Mouse (Mus musculus) limb, embryonic 14.5 days (tissue): Measurements from ENCODE around the gene Kdm4a. TPM values are rescaled to one million over a fixed set of nuclear protein-coding genes. Genes with fewer than 3 reads are reported as not detected.

Source experiments
- ATAC-seq: fragments of 200-750 bp; cut with Nextera tagmentation; 2 replicates; pipeline ENCODE4 v1.8.0; 2017; ENCODE audit warnings: low read depth, moderate number of reproducible peaks, moderate TSS enrichment; ENCODE audit not compliant: low FRiP score
- DNase-seq: peaks from one replicate; pipeline ENCODE4 v3.0.0-alpha.2; 2015; ENCODE audit warnings: low spot score
- H3K27ac ChIP-seq: fragments of 300-500 bp; sonication (generic); replicated peaks from 2 replicates; pipeline ENCODE4 v1.5.1; 2014; ENCODE audit warnings: low read depth, mild to moderate bottlenecking, low read length, moderate library complexity, mixed read lengths
- H3K27me3 ChIP-seq: fragments of 300-500 bp; sonication (generic); 2 replicates; pipeline ENCODE4 v1.6.1; 2014; ENCODE audit warnings: low read length, mixed read lengths; ENCODE audit not compliant: control insufficient read depth, insufficient read depth
- H3K36me3 ChIP-seq: fragments of 300-500 bp; sonication (generic); 2 replicates; pipeline ENCODE4 v1.6.1; 2014; ENCODE audit warnings: mild to moderate bottlenecking, low read length, moderate library complexity, mixed read lengths; ENCODE audit not compliant: control insufficient read depth, insufficient read depth
- H3K4me1 ChIP-seq: fragments of 300-500 bp; sonication (generic); 2 replicates; pipeline ENCODE4 v1.6.1; 2014; ENCODE audit warnings: antibody characterized with exemption, low read length, mixed read lengths; ENCODE audit not compliant: control insufficient read depth, insufficient read depth
- H3K4me2 ChIP-seq: fragments of 300-500 bp; sonication (generic); replicated peaks from 2 replicates; pipeline ENCODE4 v1.6.1; 2014; ENCODE audit warnings: low read depth, mild to moderate bottlenecking, low read length, moderate library complexity; ENCODE audit not compliant: severe bottlenecking
- H3K4me3 ChIP-seq: fragments of 300-500 bp; sonication (generic); replicated peaks from 2 replicates; pipeline ENCODE4 v1.5.1; 2014; ENCODE audit warnings: low read length
- H3K9ac ChIP-seq: fragments of 300-500 bp; sonication (generic); 2 replicates; pipeline ENCODE4 v1.6.1; 2014; ENCODE audit warnings: mild to moderate bottlenecking, low read depth, low read length, moderate library complexity; ENCODE audit not compliant: severe bottlenecking
- H3K9me3 ChIP-seq: fragments of 300-500 bp; sonication (generic); 2 replicates; pipeline ENCODE4 v1.6.1; 2016; ENCODE audit warnings: low read length; ENCODE audit not compliant: control insufficient read depth
- POLR2A ChIP-seq: fragments of 200-500 bp; IDR thresholded peaks from 2 replicates; pipeline ENCODE4 v1.8.0; 2012; ENCODE audit warnings: inconsistent platforms, mild to moderate bottlenecking, moderate library complexity, borderline replicate concordance; ENCODE audit not compliant: insufficient read depth, insufficient read length; ENCODE audit errors: extremely low read depth
- WGBS: fragments of 180-500 bp; shearing (Covaris S2); extraction: QIAGEN DNeasy Blood & Tissue Kit; methylation state at CpG from one replicate; pipeline ENCODE4 v1.1.7; 2014; 5-methylcytosine and 5-hydroxymethylcytosine counted together
- polyA plus RNA-seq, 2 experiments: library from polyadenylated mRNA; depleted of rRNA in 1 of 2; stranded (reverse) in 1 of 2; unstranded in 1 of 2; fragments of >200 nt; fragmentation: Nextera tagmentation in 1 of 2; extraction: Ambion mirVana in 1 of 2; gene quantifications; 2 replicates each; pipeline versions ENCODE4 v1.2.1 to v1.2.3; 2012 to 2014

The Kdm4a gene
- polyA plus RNA-seq (2012; rRNA removed) (85.1 and 89.2 TPM in 2 replicates), polyA plus RNA-seq (2014; fragmentation: Nextera tagmentation; extraction: Ambion mirVana) (42.1 and 48.8 TPM in 2 replicates)

DNA sequence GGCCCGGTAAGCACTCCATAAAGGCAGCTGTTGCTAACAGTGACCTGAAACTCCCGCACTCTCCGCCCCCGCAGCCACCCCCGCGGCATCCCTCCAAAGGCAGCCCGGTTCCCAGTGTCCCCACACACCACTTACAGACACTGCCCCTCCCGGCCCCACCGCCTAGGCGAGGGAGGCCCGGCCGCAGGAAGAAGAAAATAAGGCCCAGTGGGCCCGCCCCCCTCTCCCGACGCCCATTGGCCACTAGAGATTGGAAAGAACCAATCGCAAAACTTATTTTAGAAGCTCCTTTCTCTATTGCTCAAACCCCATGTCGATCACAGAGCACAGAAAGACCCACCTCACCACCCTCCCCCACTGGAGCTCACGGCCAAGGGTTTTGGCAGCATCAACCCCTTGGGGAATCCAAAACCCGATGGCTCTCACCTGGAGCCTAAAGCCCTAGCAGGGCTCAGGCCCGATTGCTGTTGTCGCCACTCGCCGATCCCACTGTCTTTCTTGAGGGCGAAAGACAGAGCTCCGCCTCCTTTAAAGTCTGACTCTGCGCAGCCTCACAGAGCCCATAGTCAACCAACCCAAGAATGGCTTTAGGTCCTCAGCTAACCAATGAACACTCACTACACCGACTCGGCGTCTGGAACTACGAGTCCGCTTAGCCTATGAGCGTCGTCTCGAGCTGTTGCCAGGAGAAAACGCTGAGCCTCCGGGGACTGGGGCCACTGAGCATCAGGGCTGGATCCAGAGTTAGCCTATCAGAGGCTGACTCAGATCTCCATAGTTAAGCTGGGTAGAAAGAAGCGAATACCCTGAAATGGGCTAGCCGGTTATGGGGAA is at the start of gene Kdm4a:
TSS of gene Kdm4a (minus strand) at position 577 of the 834 bp plus-strand sequence.
- Histone ChIP-seq H3K4me3 (peak within 1 kb of the TSS; percentile 73), H3K27ac (peak within 1 kb of the TSS; percentile 93), H3K27me3 (no peaks in the 10 kb centered on the region), H3K36me3 (peaks cover 28% of the 10 kb centered on the region), H3K4me1 (peaks cover 10% of the 10 kb centered on the region), H3K4me2 (peak within 1 kb of the TSS; percentile 67), H3K9me3 (no peaks in the 10 kb centered on the region), H3K9ac (peak within 1 kb of the TSS; percentile 84)
- DNase-seq (peak; percentile 99), ATAC-seq (peak; percentile 100)
- TF ChIP-seq POLR2A, result peak; percentile 77; the same call in 1 of the 2 replicates
- WGBS, result under 1% methylated on average over 38 of the region's 38 CpGs

DNA sequence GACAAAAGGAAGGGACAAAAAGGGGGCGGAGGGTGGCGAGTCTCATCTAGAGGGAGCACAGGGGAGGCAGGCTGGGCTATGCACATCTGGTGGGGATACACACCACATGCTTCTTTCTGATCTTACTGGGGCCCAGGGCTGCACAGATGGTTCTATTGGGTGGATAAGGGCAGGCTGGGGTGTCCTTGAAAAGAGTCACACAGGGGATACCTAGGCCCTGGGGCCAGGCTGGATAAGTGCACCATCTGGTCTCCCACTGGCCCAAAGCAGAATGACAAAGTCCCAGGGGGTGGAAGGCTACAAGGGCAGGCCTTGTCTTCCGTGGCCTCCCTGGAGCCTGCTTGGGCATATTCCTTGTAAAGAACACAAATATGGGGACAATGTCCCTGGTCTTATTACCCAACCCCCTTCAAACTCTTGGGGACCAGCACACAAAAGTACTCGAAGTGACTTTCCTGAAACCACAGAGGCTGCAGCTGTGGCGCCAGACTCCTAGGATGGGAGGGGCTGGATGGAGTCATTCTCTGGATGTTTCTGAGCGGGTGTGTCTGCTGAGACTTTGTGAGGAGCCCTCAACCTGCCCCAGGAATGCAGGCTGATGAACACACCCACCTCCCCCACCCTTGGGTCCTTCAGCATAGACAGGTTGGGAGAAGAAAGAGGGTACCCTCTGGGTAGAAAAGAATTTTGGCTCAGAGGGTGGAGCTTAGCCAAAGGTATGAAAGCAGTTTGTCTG is 49.4 kb upstream of the Kdm4a start:
- DNase-seq (peak; percentile 6), ATAC-seq (no peak)
- H3K27me3 ChIP-seq, result no peaks in the 10 kb centered on the region
- no peak overlapping the region for H3K4me3 ChIP-seq
- 68% methylated on average over 6 of the region's 6 CpGs for WGBS
- no peak overlapping the region for H3K9ac ChIP-seq
- H3K9me3 ChIP-seq, result no peaks in the 10 kb centered on the region
- no peak overlapping the region for H3K27ac ChIP-seq
- H3K36me3 ChIP-seq, result peaks cover 96% of the 10 kb centered on the region
- no peaks in the 10 kb centered on the region for H3K4me1 ChIP-seq
- H3K4me2 ChIP-seq, result no peak overlapping the region
- no peak for TF ChIP-seq POLR2A

DNA sequence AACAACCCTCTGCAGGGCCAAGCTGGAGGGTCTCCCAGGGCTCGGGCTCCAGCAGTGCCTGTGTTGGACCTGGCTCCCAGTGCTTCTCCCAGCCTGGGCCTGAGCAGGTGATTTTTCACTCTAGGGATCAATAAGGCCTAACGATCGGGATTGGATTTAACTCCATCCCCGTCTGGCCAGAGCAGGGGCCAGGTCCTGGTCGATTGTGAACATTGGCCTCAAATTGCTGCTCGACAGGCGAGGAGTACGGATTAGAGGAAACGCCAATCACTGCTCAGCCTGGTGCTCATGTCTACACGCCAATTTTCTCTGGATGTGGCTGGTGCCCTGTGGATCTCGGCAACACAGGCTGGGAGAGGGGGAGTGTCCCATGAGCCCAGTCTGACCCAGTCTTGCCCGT is 47.6 kb upstream of the Kdm4a start:
- Histone ChIP-seq H3K36me3 (peaks cover 99% of the 10 kb centered on the region), H3K4me1 (no peaks in the 10 kb centered on the region), H3K4me2 (no peak overlapping the region), H3K9me3 (no peaks in the 10 kb centered on the region), H3K27me3 (no peaks in the 10 kb centered on the region), H3K4me3 (no peak overlapping the region), H3K27ac (no peak overlapping the region), H3K9ac (no peak overlapping the region)
- DNase-seq (no peak), ATAC-seq (no peak)
- TF ChIP-seq POLR2A, result no peak
- WGBS, result 82% methylated on average over 12 of the region's 12 CpGs

DNA sequence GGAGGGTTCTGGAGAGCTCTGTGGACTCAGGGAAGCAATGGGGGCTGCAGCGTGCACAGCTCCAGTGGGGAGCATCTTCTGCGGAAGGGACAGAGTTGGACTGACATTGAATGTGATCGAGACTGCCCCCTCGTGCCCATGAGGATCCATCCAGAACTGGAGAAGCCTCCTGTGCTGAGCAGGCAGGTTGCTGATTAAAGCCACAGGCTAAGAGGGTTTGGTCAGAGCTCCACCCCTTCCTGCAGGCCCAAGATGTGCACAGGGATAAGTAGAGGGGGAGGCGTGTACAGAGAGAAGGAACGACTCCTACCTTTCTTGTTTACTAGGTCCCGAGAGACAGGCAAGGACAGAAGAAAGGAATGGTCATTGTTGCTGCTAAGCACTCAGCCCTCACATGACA is 41.4 kb upstream of the Kdm4a start:
- Histone ChIP-seq H3K9me3 (no peaks in the 10 kb centered on the region), H3K4me1 (no peaks in the 10 kb centered on the region), H3K4me3 (no peak overlapping the region), H3K27me3 (no peaks in the 10 kb centered on the region), H3K4me2 (no peak overlapping the region), H3K27ac (no peak overlapping the region), H3K36me3 (peaks cover 99% of the 10 kb centered on the region), H3K9ac (no peak overlapping the region)
- DNase-seq, result no peak
- ATAC-seq, result no peak
- 82% methylated on average over 7 of the region's 7 CpGs for WGBS
- no peak for TF ChIP-seq POLR2A

DNA sequence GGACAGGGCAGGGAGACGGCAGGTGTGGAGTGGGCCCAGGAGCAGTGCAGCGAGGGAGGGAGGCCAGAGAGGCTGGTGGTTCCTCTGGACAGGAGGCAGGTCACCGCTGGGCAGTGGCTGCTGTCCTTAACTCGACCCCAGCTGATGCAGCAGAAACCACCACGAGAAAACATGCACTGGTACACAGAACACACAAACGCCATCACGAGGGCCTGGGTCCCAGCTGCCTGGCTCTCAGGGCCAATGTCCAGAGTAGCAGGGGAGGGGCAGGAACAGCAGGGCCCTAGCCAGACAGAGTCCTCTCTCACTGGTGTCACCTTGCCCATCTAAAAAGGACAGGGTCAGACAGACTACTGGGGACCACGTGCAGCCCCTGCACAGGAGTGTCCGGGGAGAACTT is 40.9 kb upstream of the Kdm4a start:
- Histone ChIP-seq H3K9ac (no peak overlapping the region), H3K4me2 (no peak overlapping the region), H3K27ac (no peak overlapping the region), H3K4me3 (no peak overlapping the region), H3K4me1 (no peaks in the 10 kb centered on the region), H3K9me3 (no peaks in the 10 kb centered on the region), H3K27me3 (no peaks in the 10 kb centered on the region), H3K36me3 (peaks cover 99% of the 10 kb centered on the region)
- DNase-seq (no peak), ATAC-seq (no peak)
- no peak for TF ChIP-seq POLR2A
- 91% methylated on average over 9 of the region's 9 CpGs for WGBS
